10 mouse cellular contexts compared by ENCODE assay signal in genomic region chr11:88276534-88277308, GRCm38 (mm10). TPM values are rescaled to one million over a fixed set of nuclear protein-coding genes. Genes with fewer than 3 reads are reported as not detected.
DNase-seq lines count a peak whose midpoint lies in the region; ATAC-seq and TF ChIP-seq lines count a peak whose summit lies in the region.
"Had no signal": no experiment of that assay in that cellular context is flagged by ENCODE, and none has a peak within 500 bp of the region (broad histone marks: within the 10 kb centered on the region; RNA-seq: fewer than 3 reads in every experiment).

No protein-coding gene starts in this region.

- no peaks in the 10 kb centered on the region; the same call in 1 of the 2 replicates for H3K9me3 ChIP-seq in heart, embryonic 12.5 days (replicated peaks)
- H3K9me3 ChIP-seq in forebrain, embryonic 14.5 days (replicated peaks; ENCODE audit: control insufficient read depth, low read length) = no peaks in the 10 kb centered on the region
- H3K9me3 ChIP-seq in neural tube, embryonic 13.5 days = no peaks in the 10 kb centered on the region

- DNase-seq in heart, adult 11 months = peak; percentile 90
- peak; percentile 76 to 79 for DNase-seq in adrenal gland, postnatal 36 days
- peak; percentile 93 for DNase-seq in forebrain, embryonic 14.5 days (ENCODE audit: low spot score)
- peak; percentile 41 to 49 for DNase-seq in layer of hippocampus, adult 2 months (ENCODE audit: low spot score in 2 of 2)
- no peak for DNase-seq in B cell, adult 2 months

- no peak for ATAC-seq in heart, embryonic 12.5 days (ENCODE audit: insufficient number of reproducible peaks, low FRiP score)
- ATAC-seq in forebrain, embryonic 14.5 days = peak; percentile 63
- ATAC-seq in neural tube, embryonic 13.5 days (ENCODE audit: low read depth) = peak; percentile 33
- no peak for ATAC-seq in activated CD4-positive, CD25-positive, alpha-beta regulatory T cell, adult 4 months

- H3K36me3 ChIP-seq in heart, embryonic 12.5 days = no peaks in the 10 kb centered on the region
- H3K36me3 ChIP-seq in forebrain, embryonic 14.5 days (ENCODE audit: control insufficient read depth, insufficient read depth, low read length) = no peaks in the 10 kb centered on the region
- H3K36me3 ChIP-seq in neural tube, embryonic 13.5 days = no peaks in the 10 kb centered on the region

- H3K4me3 ChIP-seq in heart, embryonic 12.5 days = no peak overlapping the region
- no peak overlapping the region for H3K4me3 ChIP-seq in forebrain, embryonic 14.5 days (ENCODE audit: low read depth, low read length)
- H3K4me3 ChIP-seq in layer of hippocampus, adult 2 months = no peak overlapping the region
- no peak overlapping the region for H3K4me3 ChIP-seq in neural tube, embryonic 13.5 days

- H3K27me3 ChIP-seq in heart, embryonic 12.5 days (replicated peaks) = no peaks in the 10 kb centered on the region
- no peaks in the 10 kb centered on the region for H3K27me3 ChIP-seq in forebrain, embryonic 14.5 days (replicated peaks; ENCODE audit: control insufficient read depth, insufficient read depth, low read length)
- H3K27me3 ChIP-seq in neural tube, embryonic 13.5 days = no peaks in the 10 kb centered on the region

- no peak overlapping the region for H3K4me2 ChIP-seq in heart, embryonic 12.5 days
- no peak overlapping the region for H3K4me2 ChIP-seq in forebrain, embryonic 14.5 days (ENCODE audit: low read length)
- H3K4me2 ChIP-seq in neural tube, embryonic 13.5 days = no peak overlapping the region

- peaks cover 29% of the 10 kb centered on the region for H3K4me1 ChIP-seq in heart, embryonic 12.5 days (replicated peaks)
- peaks cover 44% of the 10 kb centered on the region for H3K4me1 ChIP-seq in forebrain, embryonic 14.5 days (ENCODE audit: control insufficient read depth, insufficient read depth, low read length)
- peaks cover 81% of the 10 kb centered on the region for H3K4me1 ChIP-seq in neural tube, embryonic 13.5 days (replicated peaks)

- no peak overlapping the region for H3K9ac ChIP-seq in heart, embryonic 12.5 days
- H3K9ac ChIP-seq in forebrain, embryonic 14.5 days (ENCODE audit: low read length) = no peak overlapping the region
- H3K9ac ChIP-seq in neural tube, embryonic 13.5 days = no peak overlapping the region

- H3K27ac ChIP-seq in heart, embryonic 12.5 days (ENCODE audit: poor library complexity, severe bottlenecking) = no peak overlapping the region
- peak overlapping the region; percentile 88 for H3K27ac ChIP-seq in forebrain, embryonic 14.5 days (ENCODE audit: low read depth, low read length)
- no peak overlapping the region for H3K27ac ChIP-seq in layer of hippocampus, adult 2 months
- peak overlapping the region; percentile 91 for H3K27ac ChIP-seq in neural tube, embryonic 13.5 days (replicated peaks)

- WGBS in heart, embryonic 12.5 days = 72% methylated on average over 19 of the region's 19 CpGs
- WGBS in forebrain, embryonic 14.5 days = 11% methylated on average over 19 of the region's 19 CpGs
- 14% methylated on average over 19 of the region's 19 CpGs for WGBS in neural tube, embryonic 13.5 days

- no peak for TF ChIP-seq CTCF in layer of hippocampus, adult 2 months (conservative IDR thresholded peaks at IDR 0.05)

RNA-seq across cellular contexts. Expression of gene Ccdc182, which starts 17.1 kb away (rescaled TPM):
- polyA plus RNA-seq in heart, embryonic 12.5 days (2016; fragmentation: Nextera tagmentation; extraction: Ambion mirVana) = 0.26 TPM in 1 of 2 replicates, not detected in the other
- total RNA-seq in adrenal gland, postnatal 36 days (2021) = not detected
- polyA plus RNA-seq in forebrain, embryonic 14.5 days (2014; fragmentation: Nextera tagmentation; extraction: Ambion mirVana) = 0.24 TPM in 1 of 2 replicates, not detected in the other
- not detected for total RNA-seq in layer of hippocampus, adult 2 months (2021)
- 3.1 and 4.1 TPM in 2 replicates for polyA plus RNA-seq in neural tube, embryonic 13.5 days (2015; fragmentation: Nextera tagmentation; extraction: Ambion mirVana)
- polyA plus RNA-seq in activated CD4-positive, CD25-positive, alpha-beta regulatory T cell, adult 4 months (2017; shearing (Covaris generic)) = not detected
- total RNA-seq: common myeloid progenitor, adult 5-6 weeks; left cerebral cortex, postnatal 36 days had no signal

Comparison
In these comparisons a context has a peak if more than half of its experiments do, and no peak if none do; other contexts are left out.
1. DNase-seq: peak in heart, adult 11 months (single experiment), adrenal gland, postnatal 36 days (2 of 2), forebrain, embryonic 14.5 days (single experiment) and layer of hippocampus, adult 2 months (2 of 2); none in B cell, adult 2 months (0 of 2).
2. ATAC-seq: peak in forebrain, embryonic 14.5 days (single experiment) and neural tube, embryonic 13.5 days (single experiment); none in heart, embryonic 12.5 days (single experiment) and activated CD4-positive, CD25-positive, alpha-beta regulatory T cell, adult 4 months (single experiment).
3. H3K27ac ChIP-seq: peak in forebrain, embryonic 14.5 days (single experiment) and neural tube, embryonic 13.5 days (single experiment); none in heart, embryonic 12.5 days (single experiment) and layer of hippocampus, adult 2 months (single experiment).